In genomic region chr1:158940966-158941365, GRCm38 (mm10) we compare ENCODE assay signal across 38 mouse cellular contexts. TPM values are rescaled to one million over a fixed set of nuclear protein-coding genes. Genes with fewer than 3 reads are reported as not detected.
"Had no signal": no experiment of that assay in that cellular context is flagged by ENCODE, and none has a peak within 500 bp of the region (broad histone marks: within the 10 kb centered on the region; RNA-seq: fewer than 3 reads in every experiment).

No protein-coding gene starts in this region.

- H3K4me3 ChIP-seq: limb, embryonic 10.5 days; limb, embryonic 12.5 days; limb, embryonic 13.5 days; limb, embryonic 15.5 days; liver, embryonic 12.5 days; liver, embryonic 13.5 days; liver, embryonic 15.5 days; lung, embryonic 15.5 days; megakaryocyte, embryonic 14.5 days; midbrain, embryonic 10.5 days; midbrain, embryonic 12.5 days; midbrain, embryonic 13.5 days; midbrain, embryonic 15.5 days; myocyte; neural tube, embryonic 12.5 days; neural tube, embryonic 13.5 days had no signal

- H3K9me3 ChIP-seq: limb, embryonic 10.5 days; limb, embryonic 12.5 days; limb, embryonic 13.5 days; limb, embryonic 15.5 days; liver, embryonic 12.5 days; liver, embryonic 13.5 days; liver, embryonic 15.5 days; lung, embryonic 15.5 days; midbrain, embryonic 10.5 days; midbrain, embryonic 12.5 days; midbrain, embryonic 13.5 days; midbrain, embryonic 15.5 days; neural tube, embryonic 12.5 days; neural tube, embryonic 13.5 days had no signal

- H3K27ac ChIP-seq: limb, embryonic 10.5 days; limb, embryonic 12.5 days; limb, embryonic 13.5 days; limb, embryonic 15.5 days; liver, embryonic 12.5 days; liver, embryonic 13.5 days; liver, embryonic 14.5 days; liver, embryonic 15.5 days; lung, embryonic 15.5 days; macrophage; midbrain, embryonic 10.5 days; midbrain, embryonic 12.5 days; midbrain, embryonic 13.5 days; midbrain, embryonic 15.5 days; neural tube, embryonic 12.5 days; neural tube, embryonic 13.5 days had no signal

- H3K36me3 ChIP-seq: limb, embryonic 10.5 days; limb, embryonic 12.5 days; limb, embryonic 13.5 days; limb, embryonic 15.5 days; liver, embryonic 12.5 days; liver, embryonic 13.5 days; liver, embryonic 15.5 days; lung, embryonic 15.5 days; midbrain, embryonic 10.5 days; midbrain, embryonic 12.5 days; midbrain, embryonic 13.5 days; midbrain, embryonic 15.5 days; neural tube, embryonic 12.5 days; neural tube, embryonic 13.5 days had no signal

- DNase-seq: left cerebral cortex, postnatal 4 days; liver; liver, embryonic 13.5 days; liver, postnatal 0 days; lung, adult 18-20 months; lung, adult 2 months; lung, embryonic 14.5 days; lung, postnatal 10 days; lung, postnatal 14 days; lung, postnatal 36 days; lung, postnatal 4 days; midbrain, embryonic 14.5 days had no signal

- H3K9ac ChIP-seq: limb, embryonic 12.5 days; limb, embryonic 13.5 days; limb, embryonic 15.5 days; liver, embryonic 12.5 days; liver, embryonic 13.5 days; liver, embryonic 14.5 days; liver, embryonic 15.5 days; liver, postnatal 0 days; lung, embryonic 14.5 days; lung, embryonic 15.5 days; midbrain, embryonic 12.5 days; midbrain, embryonic 13.5 days; midbrain, embryonic 15.5 days; neural tube, embryonic 12.5 days; neural tube, embryonic 13.5 days had no signal

- ATAC-seq: liver, embryonic 12.5 days; liver, postnatal 0 days; lung, postnatal 0 days; midbrain, embryonic 13.5 days; midbrain, embryonic 15.5 days; midbrain, embryonic 16.5 days had no signal

- H3K4me1 ChIP-seq: limb, embryonic 13.5 days; limb, embryonic 15.5 days; liver, embryonic 12.5 days; liver, embryonic 13.5 days; liver, embryonic 15.5 days; lung, embryonic 15.5 days; megakaryocyte, embryonic 14.5 days; midbrain, embryonic 10.5 days; midbrain, embryonic 12.5 days; midbrain, embryonic 13.5 days; midbrain, embryonic 15.5 days; neural tube, embryonic 12.5 days; neural tube, embryonic 13.5 days had no signal

- H3K27me3 ChIP-seq: limb, embryonic 12.5 days; limb, embryonic 13.5 days; limb, embryonic 15.5 days; liver, embryonic 12.5 days; liver, embryonic 13.5 days; liver, embryonic 15.5 days; lung, embryonic 15.5 days; megakaryocyte, embryonic 14.5 days; midbrain, embryonic 12.5 days; midbrain, embryonic 13.5 days; midbrain, embryonic 15.5 days; neural tube, embryonic 12.5 days; neural tube, embryonic 13.5 days had no signal

- H3K4me2 ChIP-seq: limb, embryonic 12.5 days; limb, embryonic 13.5 days; limb, embryonic 15.5 days; liver, embryonic 11.5 days; liver, embryonic 12.5 days; liver, embryonic 13.5 days; liver, embryonic 15.5 days; lung, embryonic 14.5 days; lung, embryonic 15.5 days; midbrain, embryonic 11.5 days; midbrain, embryonic 12.5 days; midbrain, embryonic 13.5 days; midbrain, embryonic 15.5 days; neural tube, embryonic 12.5 days; neural tube, embryonic 13.5 days had no signal

RNA-seq across cellular contexts. Expression of gene Pappa2, which starts 39.3 kb away (rescaled TPM):
- total RNA-seq: liver, adult 2 months; megakaryocyte progenitor cell, adult 5-6 weeks; megakaryocyte, adult 5-6 weeks; megakaryocyte-erythroid progenitor cell, adult 5-6 weeks; monocyte, adult 5-6 weeks had no signal
- polyA plus RNA-seq: liver, adult 2 months had no signal
